Comparison of ENCODE assay signal across 13 mouse cellular contexts in genomic region chr2:163712473-163712872, GRCm38 (mm10). TPM values are rescaled to one million over a fixed set of nuclear protein-coding genes. Genes with fewer than 3 reads are reported as not detected.
DNase-seq lines count a peak whose midpoint lies in the region; ATAC-seq and TF ChIP-seq lines count a peak whose summit lies in the region.
"Had no signal": no experiment of that assay in that cellular context is flagged by ENCODE, and none has a peak within 500 bp of the region (broad histone marks: within the 10 kb centered on the region; RNA-seq: fewer than 3 reads in every experiment).

No protein-coding gene starts in this region.

- no peak for TF ChIP-seq POLR2A in CH12.LX (IDR thresholded peaks at IDR 0.05; ENCODE audit: low read depth, low read length)
- no peak for TF ChIP-seq POLR2A in bone marrow macrophage, adult 2 months (IDR thresholded peaks at IDR 0.05; ENCODE audit: borderline replicate concordance, low read depth, low read length)

- H3K27me3 ChIP-seq in intestine, embryonic 15.5 days (replicated peaks) = no peaks in the 10 kb centered on the region
- H3K27me3 ChIP-seq in intestine, postnatal 0 days (replicated peaks; ENCODE audit: control insufficient read depth, insufficient read depth, low read length) = no peaks in the 10 kb centered on the region
- H3K27me3 ChIP-seq in CH12.LX (replicated peaks) = no peaks in the 10 kb centered on the region
- H3K27me3 ChIP-seq: forebrain, embryonic 15.5 days had no signal

- no peak for DNase-seq in CH12.LX (ENCODE audit: extremely low read depth)
- no peak for DNase-seq in B cell, adult 2 months
- no peak for DNase-seq in gastrocnemius, postnatal 10 days
- no peak for DNase-seq in cerebellum, adult 8-10 months
- DNase-seq: cerebellum, adult 11-12 months; kidney, postnatal 4 days; left cerebral cortex, postnatal 4 days; lung, postnatal 36 days had no signal

- no peak for TF ChIP-seq EP300 in CH12.LX (IDR thresholded peaks at IDR 0.05; ENCODE audit: low read length)

- ATAC-seq in intestine, embryonic 15.5 days = no peak
- ATAC-seq in intestine, postnatal 0 days = no peak
- peak; percentile 45 for ATAC-seq in megakaryocyte-erythroid progenitor cell, adult 5-6 weeks (replicated peaks; ENCODE audit: low FRiP score, low TSS enrichment, poor library complexity, severe bottlenecking)
- ATAC-seq: forebrain, embryonic 15.5 days had no signal

- peaks cover 24% of the 10 kb centered on the region for H3K4me1 ChIP-seq in intestine, embryonic 15.5 days (replicated peaks)
- H3K4me1 ChIP-seq in intestine, postnatal 0 days (replicated peaks; ENCODE audit: control insufficient read depth, insufficient read depth, low read length) = no peaks in the 10 kb centered on the region; the same call in 1 of the 2 replicates
- peaks cover 41 to 96% of the 10 kb centered on the region in 2 experiments for H3K4me1 ChIP-seq in CH12.LX (ENCODE audit: control insufficient read depth in 1 of 2, insufficient read depth in 2 of 2)
- H3K4me1 ChIP-seq in bone marrow macrophage, adult 2 months (ENCODE audit: control insufficient read depth, insufficient read depth, low read length) = peaks cover 82% of the 10 kb centered on the region
- H3K4me1 ChIP-seq: forebrain, embryonic 15.5 days had no signal

- no peaks in the 10 kb centered on the region for H3K9me3 ChIP-seq in intestine, embryonic 15.5 days
- H3K9me3 ChIP-seq in intestine, postnatal 0 days (ENCODE audit: control insufficient read depth) = no peaks in the 10 kb centered on the region
- H3K9me3 ChIP-seq in CH12.LX (replicated peaks; ENCODE audit: low read length) = no peaks in the 10 kb centered on the region
- H3K9me3 ChIP-seq: forebrain, embryonic 15.5 days had no signal

- H3K36me3 ChIP-seq in intestine, embryonic 15.5 days = no peaks in the 10 kb centered on the region; the same call in 1 of the 2 replicates
- peaks cover 4% of the 10 kb centered on the region; the same call in 1 of the 2 replicates for H3K36me3 ChIP-seq in intestine, postnatal 0 days (ENCODE audit: control insufficient read depth, insufficient read depth)
- peaks cover 11 to 84% of the 10 kb centered on the region in 2 experiments for H3K36me3 ChIP-seq in CH12.LX (replicated peaks in 1 of 2; ENCODE audit: control insufficient read depth in 1 of 2, insufficient read depth in 1 of 2, low read length in 1 of 2)
- H3K36me3 ChIP-seq: forebrain, embryonic 15.5 days had no signal

- peaks cover 74% of the 10 kb centered on the region for H3K79me2 ChIP-seq in CH12.LX (replicated peaks; ENCODE audit: control insufficient read depth, extremely low read depth, insufficient read depth, poor library complexity, severe bottlenecking)

- H3K9ac ChIP-seq in intestine, embryonic 15.5 days = no peak overlapping the region
- H3K9ac ChIP-seq in intestine, postnatal 0 days (ENCODE audit: low read depth, low read length) = no peak overlapping the region
- H3K9ac ChIP-seq in CH12.LX (ENCODE audit: insufficient read depth, low read depth) = peak overlapping the region; percentile 22; the same call in 1 of the 2 replicates
- H3K9ac ChIP-seq: forebrain, embryonic 15.5 days had no signal

- no peak overlapping the region for H3K4me2 ChIP-seq in intestine, embryonic 15.5 days (replicated peaks)
- H3K4me2 ChIP-seq in intestine, postnatal 0 days (replicated peaks; ENCODE audit: low read depth) = no peak overlapping the region
- H3K4me2 ChIP-seq in CH12.LX (ENCODE audit: insufficient read depth, low read depth, poor library complexity, severe bottlenecking) = peak overlapping the region; percentile 16; the same call in 1 of the 2 replicates
- H3K4me2 ChIP-seq: forebrain, embryonic 15.5 days had no signal

- no peak for TF ChIP-seq RAD21 in CH12.LX (IDR thresholded peaks at IDR 0.05; ENCODE audit: low read depth, low read length)

- in situ Hi-C loops in CH12.LX (cut with MboI; ENCODE audit: low pct_ligation_motif_present, low pct_unique_long_range_greater_than_20kb, low sequenced_read_pairs) = no loop called here

- 0 out of 2 replicates have a peak overlapping the region, but pooled peaks have one; percentile 27 for H3K27ac ChIP-seq in intestine, embryonic 15.5 days
- H3K27ac ChIP-seq in intestine, postnatal 0 days (ENCODE audit: low read depth, low read length) = no peak overlapping the region
- H3K27ac ChIP-seq in CH12.LX (ENCODE audit: insufficient read depth, low read depth) = peak overlapping the region; percentile 88
- H3K27ac ChIP-seq in bone marrow macrophage, adult 2 months (ENCODE audit: insufficient read depth, low read depth, low read length) = peak overlapping the region; percentile 91
- H3K27ac ChIP-seq: forebrain, embryonic 15.5 days had no signal

- dilution Hi-C loops in CH12.LX (cut with MboI; ENCODE audit: extremely low pct_ligation_motif_present, extremely low pct_unique_long_range_greater_than_20kb, low sequenced_read_pairs) = no loop called here

- no peak overlapping the region for H3K4me3 ChIP-seq in intestine, embryonic 15.5 days (replicated peaks)
- no peak overlapping the region for H3K4me3 ChIP-seq in intestine, postnatal 0 days (ENCODE audit: low read depth, low read length)
- H3K4me3 ChIP-seq in CH12.LX (replicated peaks in 1 of 3; ENCODE audit: low read depth in 2 of 3, low read length in 2 of 3, poor library complexity in 1 of 3) = no peak overlapping the region
- no peak overlapping the region for H3K4me3 ChIP-seq in bone marrow macrophage, adult 2 months (ENCODE audit: insufficient read depth, low read length)
- H3K4me3 ChIP-seq: forebrain, embryonic 15.5 days had no signal

- no peak for TF ChIP-seq CTCF in intestine, postnatal 0 days (IDR thresholded peaks at IDR 0.05; ENCODE audit: low read depth)
- no peak for TF ChIP-seq CTCF in CH12.LX (conservative IDR thresholded peaks at IDR 0.05 in 1 of 2, IDR thresholded peaks at IDR 0.05 in 1 of 2; ENCODE audit: low read depth in 2 of 2, low read length in 2 of 2)
- no peak for TF ChIP-seq CTCF in bone marrow macrophage, adult 2 months (IDR thresholded peaks at IDR 0.05; ENCODE audit: low read depth, low read length)

- WGBS in intestine, embryonic 15.5 days = 60% methylated on average over 7 of the region's 7 CpGs
- WGBS in intestine, postnatal 0 days = 53% methylated on average over 7 of the region's 7 CpGs

TF ChIP-seq in CH12.LX, 34 proteins besides CTCF, POLR2A, EP300 and RAD21:
- TF ChIP-seq MAZ (IDR thresholded peaks at IDR 0.05; ENCODE audit: low read depth, low read length) = 0 out of 2 replicates have a peak, but pooled peaks have one; percentile 34
- TF ChIP-seq IRF4 (IDR thresholded peaks at IDR 0.05; ENCODE audit: low read depth, low read length) = no peak
- TF ChIP-seq MXI1 (IDR thresholded peaks at IDR 0.05; ENCODE audit: low read depth, low read length) = peak; percentile 50
- 0 out of 2 replicates have a peak, but pooled peaks have one; percentile 69 for TF ChIP-seq MYC (IDR thresholded peaks at IDR 0.05; ENCODE audit: low read depth, low read length)
- peak; percentile 72 for TF ChIP-seq MAX (IDR thresholded peaks at IDR 0.05; ENCODE audit: low read length)
- TF ChIP-seq KAT2A (IDR thresholded peaks at IDR 0.05; ENCODE audit: insufficient replicate concordance, low read length) = no peak
- TF ChIP-seq ZKSCAN1 (IDR thresholded peaks at IDR 0.05; ENCODE audit: borderline replicate concordance, low read depth, low read length) = no peak
- peak; percentile 15; the same call in 1 of the 2 replicates for TF ChIP-seq NELFE (IDR thresholded peaks at IDR 0.05; ENCODE audit: low read depth, low read length)
- 0 out of 2 replicates have a peak, but pooled peaks have one; percentile 31 for TF ChIP-seq ETS1 (conservative IDR thresholded peaks at IDR 0.05; ENCODE audit: low read depth, low read length)
- no peak for TF ChIP-seq ZMIZ1 (IDR thresholded peaks at IDR 0.05; ENCODE audit: low read depth, low read length)
- peak; percentile 64 for TF ChIP-seq BHLHE40 (IDR thresholded peaks at IDR 0.05; ENCODE audit: low read depth, low read length)
- TF ChIP-seq RCOR1 (conservative IDR thresholded peaks at IDR 0.05; ENCODE audit: low read depth, low read length) = 0 out of 2 replicates have a peak, but pooled peaks have one; percentile 16
- TF ChIP-seq GABPA (IDR thresholded peaks at IDR 0.05; ENCODE audit: insufficient replicate concordance, low read depth, low read length) = no peak
- TF ChIP-seq TBP (conservative IDR thresholded peaks at IDR 0.05; ENCODE audit: low read depth, low read length) = no peak
TF ChIP-seq in CH12.LX: peak in this region for 8.

RNA-seq across cellular contexts. Expression of gene Ada, which starts 37.6 kb away (rescaled TPM):
- 6.6 and 7.1 TPM in 2 replicates for polyA plus RNA-seq in intestine, embryonic 15.5 days (2015; fragmentation: Nextera tagmentation; extraction: Ambion mirVana)
- 78.2 and 81.3 TPM in 2 replicates for polyA plus RNA-seq in intestine, postnatal 0 days (2015; fragmentation: Nextera tagmentation; extraction: Ambion mirVana)
- total RNA-seq in CH12.LX (2012; rRNA removed) = 18.0 and 23.4 TPM in 2 replicates
- total RNA-seq in CH12.LX (2014; rRNA removed) = 21.8 and 24.0 TPM in 2 replicates
- 19.9 and 21.1 TPM in 2 replicates for polyA plus RNA-seq in CH12.LX (2012; ENCODE audit: insufficient read length, low read depth)
- polyA plus RNA-seq in bone marrow macrophage, adult 2 months (2012; ENCODE audit: insufficient read depth, insufficient read length, missing spikeins) = 3.3 and 5.3 TPM in 2 replicates
- 8.0 and 10.6 TPM in 2 replicates for total RNA-seq in megakaryocyte-erythroid progenitor cell, adult 5-6 weeks (2014; fragmentation: Nextera tagmentation)
- 9.1 and 14.4 TPM in 2 replicates for total RNA-seq in megakaryocyte-erythroid progenitor cell, adult 5-6 weeks (2017)
- total RNA-seq in gastrocnemius, postnatal 10 days (2021) = 1 to 10 TPM; 1.1 to 2.4 TPM

RNA-seq across cellular contexts. Expression of gene Pkig, which starts 54.3 kb away (rescaled TPM):
- polyA plus RNA-seq in intestine, embryonic 15.5 days (2015; fragmentation: Nextera tagmentation; extraction: Ambion mirVana) = 113 and 122 TPM in 2 replicates
- polyA plus RNA-seq in intestine, postnatal 0 days (2015; fragmentation: Nextera tagmentation; extraction: Ambion mirVana) = 114 and 116 TPM in 2 replicates
- total RNA-seq in CH12.LX (2012; rRNA removed) (225 and 253 TPM in 2 replicates), CH12.LX (2014; rRNA removed) (227 and 228 TPM in 2 replicates)
- polyA plus RNA-seq in CH12.LX (2012; ENCODE audit: insufficient read length, low read depth) = 364 and 473 TPM in 2 replicates
- 83.8 and 87.8 TPM in 2 replicates for polyA plus RNA-seq in bone marrow macrophage, adult 2 months (2012; ENCODE audit: insufficient read depth, insufficient read length, missing spikeins)
- 92.1 and 105 TPM in 2 replicates for total RNA-seq in megakaryocyte-erythroid progenitor cell, adult 5-6 weeks (2014; fragmentation: Nextera tagmentation)
- total RNA-seq in megakaryocyte-erythroid progenitor cell, adult 5-6 weeks (2017) = 38.2 and 70.3 TPM in 2 replicates
- total RNA-seq in gastrocnemius, postnatal 10 days (2021) = 100 to 1,000 TPM; 123 to 129 TPM
